31 mouse cellular contexts compared by ENCODE assay signal in genomic region chr4:136449795-136450194, GRCm38 (mm10). TPM values are rescaled to one million over a fixed set of nuclear protein-coding genes. Genes with fewer than 3 reads are reported as not detected.
"Had no signal": no experiment of that assay in that cellular context is flagged by ENCODE, and none has a peak within 500 bp of the region (broad histone marks: within the 10 kb centered on the region; RNA-seq: fewer than 3 reads in every experiment).

No protein-coding gene starts in this region.

- DNase-seq: gastrocnemius, postnatal 14 days; gastrocnemius, postnatal 36 days; heart, adult 2 months; heart, postnatal 10 days; heart, postnatal 4 days; kidney, adult 11 months; kidney, adult 2 months; kidney, adult 9 months; kidney, postnatal 14 days; kidney, postnatal 36 days; layer of hippocampus, adult 9-11 months; layer of hippocampus, postnatal 36 days; liver; liver, embryonic 13.5 days had no signal

- H3K27ac ChIP-seq: heart, adult 2 months; heart, embryonic 10.5 days; hindbrain, embryonic 10.5 days; hindbrain, embryonic 12.5 days; hindbrain, embryonic 14.5 days; intestine, embryonic 15.5 days; kidney, embryonic 15.5 days; kidney, postnatal 0 days; limb, embryonic 10.5 days; limb, embryonic 12.5 days; liver, embryonic 13.5 days had no signal

- H3K9ac ChIP-seq: heart, embryonic 12.5 days; hindbrain, embryonic 12.5 days; hindbrain, embryonic 14.5 days; intestine, embryonic 15.5 days; kidney, embryonic 15.5 days; limb, embryonic 12.5 days; liver, embryonic 13.5 days had no signal

- H3K9me3 ChIP-seq: heart, embryonic 10.5 days; heart, embryonic 12.5 days; hindbrain, embryonic 10.5 days; hindbrain, embryonic 12.5 days; intestine, embryonic 15.5 days; kidney, embryonic 15.5 days; limb, embryonic 10.5 days; liver, embryonic 13.5 days had no signal

- H3K4me3 ChIP-seq: heart, adult 2 months; heart, embryonic 10.5 days; heart, embryonic 12.5 days; hindbrain, embryonic 10.5 days; hindbrain, embryonic 12.5 days; intestine, embryonic 15.5 days; kidney, embryonic 15.5 days; limb, embryonic 10.5 days; limb, embryonic 12.5 days; liver, embryonic 13.5 days had no signal

- H3K27me3 ChIP-seq: heart, embryonic 12.5 days; hindbrain, embryonic 12.5 days; intestine, embryonic 15.5 days; kidney, embryonic 15.5 days; limb, embryonic 12.5 days; liver, embryonic 13.5 days had no signal

- H3K36me3 ChIP-seq: heart, embryonic 10.5 days; heart, embryonic 12.5 days; hindbrain, embryonic 10.5 days; hindbrain, embryonic 12.5 days; intestine, embryonic 15.5 days; kidney, embryonic 15.5 days; limb, embryonic 10.5 days; limb, embryonic 12.5 days; liver, embryonic 13.5 days had no signal

RNA-seq across cellular contexts. Expression of gene 6030445D17Rik, which starts 12.3 kb away (rescaled TPM):
- polyA plus RNA-seq: heart, embryonic 16.5 days; liver, embryonic 11.5 days; liver, embryonic 13.5 days had no signal

RNA-seq across cellular contexts. Expression of gene Htr1d, which starts 26.5 kb away (rescaled TPM):
- total RNA-seq: gastrocnemius, adult 18-20 months; gastrocnemius, adult 8-10 months; gastrocnemius, postnatal 14 days; gastrocnemius, postnatal 36 days; heart, adult 2 months; heart, postnatal 10 days; heart, postnatal 25 days; heart, postnatal 4 days had no signal
- polyA plus RNA-seq: heart, embryonic 14.5 days; inflammation-experienced regulatory T-cells, adult 6 months; kidney, adult 2 months; liver, embryonic 11.5 days; liver, embryonic 13.5 days had no signal
